Comparison of ENCODE assay signal across 8 mouse cellular contexts in the genomic region with DNA sequence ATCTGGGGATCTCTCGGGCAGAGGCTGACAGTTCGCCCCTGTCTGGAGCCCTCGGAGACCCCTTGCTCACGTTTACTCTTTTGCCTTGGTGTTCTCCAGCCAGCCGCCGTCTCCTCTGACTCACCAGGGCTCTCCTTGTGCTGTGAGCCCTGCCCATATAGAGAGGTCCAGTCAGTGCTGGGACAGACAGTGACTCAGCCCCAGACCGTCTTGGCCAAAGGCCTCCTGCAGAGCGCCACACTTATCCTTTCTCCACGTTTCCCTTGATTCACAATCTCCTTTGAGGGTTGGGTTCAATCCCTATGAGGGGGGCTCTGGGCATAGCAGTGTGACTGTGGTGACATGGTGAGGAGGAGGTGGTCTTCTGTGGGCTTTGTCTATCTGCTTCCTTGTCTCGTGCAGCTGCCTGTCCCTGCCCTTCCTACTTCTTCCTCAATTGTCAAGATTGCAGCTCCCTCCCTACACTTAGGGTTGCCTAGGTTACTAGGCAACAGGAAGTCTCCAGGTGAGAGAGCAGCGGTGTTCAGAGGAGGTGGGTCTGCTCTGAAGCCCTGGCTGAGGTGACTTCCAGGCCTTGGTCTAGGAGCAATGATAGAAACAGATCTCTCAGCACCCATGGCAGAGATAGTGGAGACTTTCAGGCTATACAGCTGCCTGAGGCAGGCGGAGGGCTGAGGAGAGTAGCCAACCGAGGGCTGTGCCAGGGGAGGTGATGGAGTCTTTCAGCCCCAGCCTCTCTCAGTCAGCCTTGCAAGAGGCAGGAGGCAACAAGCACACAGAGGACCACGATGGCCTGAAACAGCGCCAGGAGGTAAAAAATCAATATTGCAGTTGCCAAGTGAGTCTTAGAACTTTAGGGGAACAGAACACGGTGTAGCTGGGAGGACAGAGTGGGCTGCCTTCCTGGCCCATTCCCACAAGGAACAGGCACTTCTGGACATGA. TPM values are rescaled to one million over a fixed set of nuclear protein-coding genes. Genes with fewer than 3 reads are reported as not detected.
DNase-seq lines count a peak whose midpoint lies in the region; ATAC-seq and TF ChIP-seq lines count a peak whose summit lies in the region.

No protein-coding gene starts in this region.

- TF ChIP-seq CTCF in stomach, postnatal 0 days (IDR thresholded peaks at IDR 0.05; ENCODE audit: low read depth): no peak

- intact Hi-C loops in gastrocnemius, postnatal 36 days (cut with DNase I): no loop called here
- intact Hi-C loops in left cerebral cortex, postnatal 25 days (cut with DNase I): no loop called here

- TF ChIP-seq EP300 in stomach, postnatal 0 days (optimal IDR thresholded peaks at IDR 0.05): no peak

- H3K36me3 ChIP-seq in stomach, postnatal 0 days (ENCODE audit: control insufficient read depth, insufficient read depth, low read length): no peaks in the 10 kb centered on the region

- no peak overlapping the region for H3K4me3 ChIP-seq in stomach, postnatal 0 days (ENCODE audit: low read depth, low read length)

- 28% methylated on average over 16 of the region's 16 CpGs for WGBS in stomach, postnatal 0 days

- H3K27ac ChIP-seq in stomach, postnatal 0 days (replicated peaks): peak overlapping the region; percentile 59

- DNase-seq in ovary, adult 18-20 months (ENCODE audit: low spot score): peak; percentile 64
- DNase-seq in ovary, postnatal 10 days (ENCODE audit: low spot score): no peak
- peak; percentile 38 for DNase-seq in gastrocnemius, postnatal 36 days
- peak; percentile 54 for DNase-seq in lung, postnatal 10 days
- peak; percentile 77 for DNase-seq in stomach, postnatal 0 days (ENCODE audit: low spot score)
- no peak for DNase-seq in layer of hippocampus, adult 8-10 months (ENCODE audit: low spot score in 2 of 2)
- no peak for DNase-seq in thymus, postnatal 36 days
- no peak for DNase-seq in left cerebral cortex, postnatal 25 days (ENCODE audit: low spot score in 2 of 2)

- peak; percentile 94 for ATAC-seq in stomach, postnatal 0 days (ENCODE audit: low FRiP score, low TSS enrichment)

- H3K27me3 ChIP-seq in stomach, postnatal 0 days (ENCODE audit: control insufficient read depth, insufficient read depth, low read length): no peaks in the 10 kb centered on the region

- no peak overlapping the region for H3K4me2 ChIP-seq in stomach, postnatal 0 days (replicated peaks; ENCODE audit: low read depth)

- peaks cover 3% of the 10 kb centered on the region for H3K4me1 ChIP-seq in stomach, postnatal 0 days (replicated peaks; ENCODE audit: control insufficient read depth, insufficient read depth)

- H3K9ac ChIP-seq in stomach, postnatal 0 days (ENCODE audit: low read length): no peak overlapping the region

- H3K9me3 ChIP-seq in stomach, postnatal 0 days (ENCODE audit: control insufficient read depth, low read length): no peaks in the 10 kb centered on the region

RNA-seq across cellular contexts. Expression of a gene that starts 7.1 kb away (rescaled TPM):
- total RNA-seq in gastrocnemius, postnatal 36 days (2021): 10 to 100 TPM in 1 of 2 experiments, 1 to 10 TPM in 1; 8.0 to 58.7 TPM
- polyA plus RNA-seq in stomach, postnatal 0 days (2015; fragmentation: Nextera tagmentation; extraction: Ambion mirVana): 37.1 and 39.1 TPM in 2 replicates
- total RNA-seq in layer of hippocampus, adult 8-10 months (2022): 10 to 100 TPM; 14.6 to 28.2 (median 17.2) TPM
- 10 to 100 TPM; 11.6 to 16.9 TPM for total RNA-seq in left cerebral cortex, postnatal 25 days (2021)

Comparison
In these comparisons a context has a peak if more than half of its experiments do, and no peak if none do; other contexts are left out.
1. DNase-seq: peak in ovary, adult 18-20 months (single experiment), gastrocnemius, postnatal 36 days (2 of 2), lung, postnatal 10 days (single experiment) and stomach, postnatal 0 days (single experiment); none in ovary, postnatal 10 days (single experiment), layer of hippocampus, adult 8-10 months (0 of 2), thymus, postnatal 36 days (0 of 2) and left cerebral cortex, postnatal 25 days (0 of 2).